Mouse (Mus musculus) stomach, embryonic 14.5 days (tissue): ENCODE data around the gene Fhit. TPM values are rescaled to one million over a fixed set of nuclear protein-coding genes. Genes with fewer than 3 reads are reported as not detected.
"Not testable (repeated sequence)": the region's sequence is repeated elsewhere in the genome, so short reads cannot be mapped to it uniquely, and the experiment has no call there.

Experiments
- ATAC-seq: fragments of 200-750 bp; cut with Nextera tagmentation; 2 replicates; pipeline ENCODE4 v1.8.0; 2017; ENCODE audit warnings: low read depth, moderate TSS enrichment; ENCODE audit not compliant: insufficient number of reproducible peaks, insufficient read depth, low FRiP score
- H3K27ac ChIP-seq: fragments of 300-500 bp; sonication (generic); 2 replicates; pipeline ENCODE4 v1.5.1; 2014; ENCODE audit warnings: mild to moderate bottlenecking, low read length, moderate library complexity, mixed read lengths
- H3K27me3 ChIP-seq: fragments of 300-500 bp; sonication (generic); 2 replicates; pipeline ENCODE4 v1.6.1; 2014; ENCODE audit warnings: low read length, control low read depth, mixed read lengths; ENCODE audit not compliant: control insufficient read depth, insufficient read depth
- H3K36me3 ChIP-seq: fragments of 300-500 bp; sonication (generic); 2 replicates; pipeline ENCODE4 v1.6.1; 2014; ENCODE audit warnings: mild to moderate bottlenecking, control low read depth, low read length, moderate library complexity, mixed read lengths; ENCODE audit not compliant: control insufficient read depth, insufficient read depth
- H3K4me1 ChIP-seq: fragments of 300-500 bp; sonication (generic); 2 replicates; pipeline ENCODE4 v1.6.1; 2014; ENCODE audit warnings: low read length, control low read depth, mixed read lengths; ENCODE audit not compliant: control insufficient read depth, insufficient read depth
- H3K4me2 ChIP-seq: fragments of 300-500 bp; sonication (generic); replicated peaks from 2 replicates; pipeline ENCODE4 v1.6.1; 2014; ENCODE audit warnings: low read depth, low read length, control low read depth
- H3K4me3 ChIP-seq: fragments of 300-500 bp; sonication (generic); 2 replicates; pipeline ENCODE4 v1.5.1; 2014; ENCODE audit warnings: low read depth, low read length, control low read depth
- H3K9ac ChIP-seq: fragments of 300-500 bp; sonication (generic); replicated peaks from 2 replicates; pipeline ENCODE4 v1.6.1; 2014; ENCODE audit warnings: low read depth, mild to moderate bottlenecking, control low read depth, low read length, moderate library complexity, mixed read lengths
- H3K9me3 ChIP-seq: fragments of 300-500 bp; sonication (generic); 2 replicates; pipeline ENCODE4 v1.6.1; 2016; ENCODE audit warnings: low read depth, low read length, control low read depth; ENCODE audit not compliant: control insufficient read depth
- WGBS: fragments of 180-500 bp; shearing (Covaris S2); extraction: QIAGEN DNeasy Blood & Tissue Kit; methylation state at CpG from one replicate; pipeline ENCODE4 v1.1.7; 2014; 5-methylcytosine and 5-hydroxymethylcytosine counted together
- polyA plus RNA-seq: library from polyadenylated mRNA; unstranded; fragments of >200 nt; fragmentation: Nextera tagmentation; extraction: Ambion mirVana; gene quantifications from 2 replicates; pipeline ENCODE4 v1.2.1, GENCODE M21; 2014

Gene Fhit
- polyA plus RNA-seq, 1 experiment from 2014 or later, result 10.3 TPM

GRCm38 (mm10) chr14:11039503-11040300, 122.1 kb downstream of the Fhit start:
- not testable (repeated sequence) for H3K9me3 ChIP-seq, H3K4me1 ChIP-seq, ATAC-seq, H3K4me2 ChIP-seq, H3K9ac ChIP-seq, H3K4me3 ChIP-seq, H3K27me3 ChIP-seq, H3K27ac ChIP-seq, H3K36me3 ChIP-seq
- 72% methylated on average over 8 of the region's 8 CpGs for WGBS

DNA sequence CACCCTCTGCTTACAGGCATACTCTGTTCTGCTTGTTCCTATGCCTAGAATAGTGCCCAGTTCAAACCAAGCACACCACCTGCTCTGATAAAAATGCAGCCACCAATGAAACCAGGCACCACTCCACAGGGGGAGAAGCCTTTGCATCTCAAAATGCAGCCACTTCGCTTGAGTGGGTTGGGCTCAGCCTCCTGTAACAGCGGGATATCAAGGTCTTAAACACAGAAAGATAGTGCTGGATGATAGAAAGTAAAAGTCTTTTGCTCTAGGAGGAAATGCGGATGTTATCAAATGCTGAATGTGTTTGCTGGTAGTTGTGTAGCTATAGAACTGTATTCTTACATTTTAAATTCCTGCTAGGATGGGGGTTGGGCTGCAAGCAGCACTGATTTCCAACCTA, 140.4 kb downstream of the Fhit start:
- 31% methylated on average over 3 of the region's 3 CpGs for WGBS
- Histone ChIP-seq H3K4me2 (no peak overlapping the region), H3K4me1 (no peaks in the 10 kb centered on the region), H3K36me3 (no peaks in the 10 kb centered on the region), H3K9me3 (no peaks in the 10 kb centered on the region), H3K27me3 (no peaks in the 10 kb centered on the region), H3K4me3 (no peak overlapping the region), H3K27ac (no peak overlapping the region), H3K9ac (no peak overlapping the region)
- ATAC-seq, result no peak

DNA sequence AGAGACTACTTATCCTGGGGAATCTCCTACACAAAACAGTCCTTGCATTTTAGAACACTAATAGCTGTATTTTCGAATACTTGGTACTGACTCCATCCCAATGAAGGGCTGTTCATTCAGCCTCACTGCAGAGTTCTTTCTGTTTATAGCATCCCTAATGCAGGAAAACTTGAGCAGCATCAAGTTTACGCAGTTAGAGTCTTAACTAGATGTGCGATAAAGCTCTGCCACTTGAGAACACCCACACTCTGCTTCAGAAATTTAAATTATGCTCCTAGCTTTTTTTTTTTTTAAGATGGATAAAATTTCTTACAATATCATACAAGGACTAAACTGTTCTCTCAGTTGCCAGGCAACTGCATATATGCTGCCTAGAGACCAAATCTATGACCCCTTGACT, 183.2 kb downstream of the Fhit start:
- Histone ChIP-seq H3K4me3 (no peak overlapping the region), H3K27ac (no peak overlapping the region), H3K36me3 (no peaks in the 10 kb centered on the region), H3K9ac (no peak overlapping the region), H3K9me3 (no peaks in the 10 kb centered on the region), H3K4me1 (no peaks in the 10 kb centered on the region), H3K4me2 (no peak overlapping the region), H3K27me3 (no peaks in the 10 kb centered on the region)
- ATAC-seq, result no peak
- 80% methylated on average over 3 of the region's 3 CpGs for WGBS

DNA sequence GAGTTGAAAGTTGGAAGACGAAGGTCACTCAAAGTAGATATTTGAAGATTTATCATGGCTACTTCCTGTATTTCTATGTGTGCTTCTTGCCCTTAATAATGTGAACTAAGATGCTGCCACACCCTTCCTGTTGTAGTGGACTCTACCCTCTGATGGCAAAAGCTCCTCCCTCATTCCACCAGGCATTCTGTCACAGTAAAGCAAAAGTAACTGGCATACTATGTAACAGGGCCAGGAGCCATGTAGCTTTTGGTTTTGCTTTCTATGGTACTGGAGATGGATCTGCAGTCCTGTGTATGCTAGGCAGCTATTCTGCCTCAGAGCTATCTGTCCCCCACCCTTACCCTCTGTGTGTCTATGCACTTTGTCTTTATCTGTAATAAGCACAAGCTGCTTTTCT, 220.2 kb downstream of the Fhit start:
- Histone ChIP-seq H3K27ac (no peak overlapping the region), H3K27me3 (no peaks in the 10 kb centered on the region), H3K36me3 (no peaks in the 10 kb centered on the region), H3K4me1 (no peaks in the 10 kb centered on the region), H3K9ac (no peak overlapping the region), H3K9me3 (no peaks in the 10 kb centered on the region), H3K4me2 (no peak overlapping the region), H3K4me3 (no peak overlapping the region)
- 97% methylated on average over 1 of the region's 1 CpGs for WGBS
- no peak for ATAC-seq

DNA sequence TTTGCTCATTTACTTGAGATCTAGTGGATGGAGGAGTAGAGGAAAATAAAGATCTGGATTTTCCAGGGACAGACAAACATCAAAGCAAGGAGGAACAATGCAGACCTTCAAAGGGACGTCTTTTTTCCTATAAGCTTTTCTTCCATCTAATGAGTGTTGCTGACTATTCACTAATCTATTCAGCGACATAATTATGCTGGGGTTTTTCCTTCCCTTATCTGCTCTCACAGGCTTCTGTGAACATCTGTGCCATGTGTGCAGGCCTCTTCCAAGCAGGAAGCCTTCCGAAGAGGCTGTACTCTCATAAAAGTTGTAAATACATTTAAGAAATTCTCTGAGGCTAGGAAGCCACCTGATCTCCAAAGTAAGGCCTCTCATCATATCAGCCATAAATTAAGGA, 228.2 kb downstream of the Fhit start:
- Histone ChIP-seq H3K27me3 (no peaks in the 10 kb centered on the region), H3K9ac (no peak overlapping the region), H3K4me2 (no peak overlapping the region), H3K27ac (no peak overlapping the region), H3K4me3 (no peak overlapping the region), H3K9me3 (no peaks in the 10 kb centered on the region), H3K4me1 (no peaks in the 10 kb centered on the region), H3K36me3 (no peaks in the 10 kb centered on the region)
- WGBS, result 57% methylated on average over 3 of the region's 3 CpGs
- no peak for ATAC-seq

- H3K9me3 ChIP-seq, result no peaks in the 10 kb centered on the region
- H3K27me3 ChIP-seq, result no peaks in the 10 kb centered on the region
- H3K9ac ChIP-seq, result no peak overlapping the region
- no peak overlapping the region for H3K4me2 ChIP-seq
- no peak overlapping the region for H3K27ac ChIP-seq
- WGBS, result 69% methylated on average over 7 of the region's 7 CpGs
- H3K4me1 ChIP-seq, result no peaks in the 10 kb centered on the region
- H3K4me3 ChIP-seq, result no peak overlapping the region
- no peak for ATAC-seq
- H3K36me3 ChIP-seq, result no peaks in the 10 kb centered on the region
These were observed 243.7 kb downstream of the Fhit start for GRCm38 (mm10) chr14:10917893-10918803.

DNA sequence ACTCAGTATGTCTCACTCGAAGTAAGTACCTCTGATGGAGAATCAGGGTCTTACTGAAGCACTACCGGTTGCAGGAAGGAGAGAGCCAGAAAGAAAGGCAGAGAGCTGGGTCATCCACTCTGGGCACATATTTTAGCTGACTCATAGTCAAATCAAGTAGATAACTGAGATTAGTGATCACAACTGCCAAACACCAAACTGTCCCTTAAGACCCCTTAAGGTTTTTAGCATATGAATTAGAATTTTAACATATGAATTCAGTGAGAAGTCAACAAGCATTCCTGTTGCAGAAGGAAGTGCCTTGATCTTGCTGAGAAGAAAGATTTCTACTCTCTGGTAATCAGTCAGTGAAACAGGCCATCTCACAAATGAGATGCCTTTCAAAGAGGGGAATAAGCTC, 253.8 kb downstream of the Fhit start:
- no peaks in the 10 kb centered on the region for H3K9me3 ChIP-seq
- ATAC-seq, result no peak
- no peaks in the 10 kb centered on the region for H3K4me1 ChIP-seq
- no peak overlapping the region for H3K4me3 ChIP-seq
- no peak overlapping the region for H3K4me2 ChIP-seq
- no peaks in the 10 kb centered on the region for H3K36me3 ChIP-seq
- H3K27ac ChIP-seq, result no peak overlapping the region
- no peaks in the 10 kb centered on the region for H3K27me3 ChIP-seq
- no peak overlapping the region for H3K9ac ChIP-seq
- WGBS, result 87% methylated on average over 2 of the region's 2 CpGs

DNA sequence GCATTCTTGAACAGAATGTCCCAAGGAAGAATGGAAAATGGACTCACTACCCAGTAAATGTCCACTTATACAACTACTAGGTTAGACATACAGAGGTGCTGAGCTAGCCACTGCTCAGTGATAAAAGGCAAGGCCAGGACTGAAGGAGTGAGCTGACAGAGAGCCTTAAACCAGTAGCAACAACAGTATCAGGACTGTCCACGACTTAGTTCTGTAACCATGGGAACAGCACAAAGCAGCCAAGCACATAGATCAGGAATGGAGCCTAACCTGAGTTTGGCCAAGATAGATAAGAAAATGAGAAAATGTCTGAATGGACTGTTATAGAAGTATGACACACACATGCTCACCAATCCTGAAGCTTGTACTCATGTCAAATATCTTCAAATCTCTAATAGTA, 279.1 kb downstream of the Fhit start:
- Histone ChIP-seq H3K36me3 (no peaks in the 10 kb centered on the region), H3K27ac (no peak overlapping the region), H3K4me1 (no peaks in the 10 kb centered on the region), H3K9me3 (no peaks in the 10 kb centered on the region), H3K27me3 (no peaks in the 10 kb centered on the region), H3K4me2 (no peak overlapping the region), H3K9ac (no peak overlapping the region), H3K4me3 (no peak overlapping the region)
- no peak for ATAC-seq
- WGBS, result 30% methylated on average over 1 of the region's 1 CpGs
